Mouse (Mus musculus) layer of hippocampus, postnatal 14 days (tissue): ENCODE results near the gene Drd5. TPM values are rescaled to one million over a fixed set of nuclear protein-coding genes. Genes with fewer than 3 reads are reported as not detected.
A peak's percentile ranks its signal among the peaks of the same experiment; 100 is the strongest.

Source experiments
- DNase-seq, 2 experiments: peaks; one replicate each; pipeline ENCODE4 v3.0.0; 2021 to 2022; ENCODE audit warnings: low spot score in 2 of 2, mixed read lengths in 1 of 2
- long read RNA-seq, 2 experiments: library from polyadenylated mRNA; stranded (forward); transcript quantifications; one replicate each; pipeline ENCODE4 v2.0.0; 2021
- total RNA-seq, 2 experiments: library from RNA; stranded (reverse); gene quantifications; 2 replicates each; pipeline ENCODE4 v1.2.3; 2021

The Drd5 gene
- total RNA-seq, result 1 to 10 TPM; 6.7 to 7.9 TPM
- long read RNA-seq, experiment 1, result 0 reads
- long read RNA-seq, experiment 2, partial matches to known transcripts, result 0 of 1 reads
- long read RNA-seq, experiment 2, other reads (novel, unspliced or antisense), result 0 of 1 reads

GRCm38 (mm10) chr5:38318966-38319786, at the start of gene Drd5:
Gene Drd5 (plus strand): TSS chr5:38319367.
- no peak for DNase-seq

DNA sequence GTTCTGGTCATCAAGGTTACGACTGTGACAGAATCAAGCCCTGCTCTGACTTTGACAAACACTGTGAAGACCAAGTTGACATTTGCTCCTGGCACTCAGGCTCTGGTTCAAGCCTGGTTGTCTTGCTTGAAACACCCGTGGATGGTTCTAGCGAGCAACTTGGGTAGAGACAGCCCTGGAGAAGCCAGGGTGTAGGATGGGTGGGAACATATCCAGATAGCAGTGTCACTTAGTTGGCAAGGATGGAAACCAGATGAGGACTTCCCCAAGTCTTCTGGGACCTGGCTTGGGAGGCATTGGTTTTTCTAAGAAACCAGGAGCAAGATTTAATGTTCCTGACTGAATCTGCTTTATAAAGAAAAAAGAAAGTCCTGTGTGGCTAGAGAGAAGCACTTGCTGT, 48.2 kb upstream of the Drd5 start:
- no peak for DNase-seq

DNA sequence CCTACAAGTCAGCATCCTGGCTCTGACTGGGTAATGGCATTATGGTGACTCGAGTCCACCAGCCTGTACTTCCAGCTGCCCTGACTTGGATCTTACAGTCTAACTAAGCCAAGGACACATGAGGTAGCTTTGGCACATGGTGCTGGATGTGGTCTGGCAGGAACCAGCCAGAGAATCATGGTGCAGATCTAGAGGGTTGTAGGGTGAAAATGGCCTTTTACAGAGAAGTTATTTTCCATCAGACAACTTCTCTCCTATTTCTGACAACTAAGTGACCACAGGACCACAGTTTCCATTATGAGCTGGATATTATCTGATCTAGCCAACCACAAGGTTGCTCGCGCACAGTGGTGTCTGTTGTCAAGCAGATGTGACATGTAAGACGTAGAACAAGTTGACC, 45.3 kb upstream of the Drd5 start:
- DNase-seq, result no peak

DNA sequence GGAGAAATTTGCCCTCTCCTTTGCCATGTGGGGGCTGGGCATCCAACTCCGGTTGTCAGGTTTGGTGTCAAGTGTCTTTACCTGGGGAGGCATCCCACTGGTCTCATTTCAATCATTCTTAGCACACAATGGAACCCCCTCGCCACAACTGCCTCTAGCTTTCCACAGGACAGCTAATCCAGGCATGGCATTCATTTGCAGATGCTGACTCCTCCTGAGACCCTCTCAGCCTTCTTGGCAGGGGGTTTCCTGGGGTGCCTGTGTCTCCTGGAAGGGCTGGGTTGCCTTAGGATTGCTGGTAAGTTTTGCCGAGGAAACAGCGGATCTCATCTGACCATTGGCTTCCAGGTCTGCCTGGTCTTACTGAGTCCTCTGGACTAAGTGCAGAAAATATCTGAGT, 43.4 kb upstream of the Drd5 start, which contains the start of gene Otop1:
TSS of gene Otop1 (plus strand) at position 202 of the 400 bp plus-strand sequence.
- DNase-seq, result no peak

- no peak for DNase-seq
Measured at GRCm38 (mm10) chr5:38276451-38276850, 42.7 kb upstream of the Drd5 start.

GRCm38 (mm10) chr5:38277098-38277866, 41.9 kb upstream of the Drd5 start:
- no peak for DNase-seq

- no peak for DNase-seq
Measured at GRCm38 (mm10) chr5:38277936-38278600, 41.1 kb upstream of the Drd5 start.

- DNase-seq, result no peak
Measured at GRCm38 (mm10) chr5:38280075-38280474, 39.1 kb upstream of the Drd5 start.

DNA sequence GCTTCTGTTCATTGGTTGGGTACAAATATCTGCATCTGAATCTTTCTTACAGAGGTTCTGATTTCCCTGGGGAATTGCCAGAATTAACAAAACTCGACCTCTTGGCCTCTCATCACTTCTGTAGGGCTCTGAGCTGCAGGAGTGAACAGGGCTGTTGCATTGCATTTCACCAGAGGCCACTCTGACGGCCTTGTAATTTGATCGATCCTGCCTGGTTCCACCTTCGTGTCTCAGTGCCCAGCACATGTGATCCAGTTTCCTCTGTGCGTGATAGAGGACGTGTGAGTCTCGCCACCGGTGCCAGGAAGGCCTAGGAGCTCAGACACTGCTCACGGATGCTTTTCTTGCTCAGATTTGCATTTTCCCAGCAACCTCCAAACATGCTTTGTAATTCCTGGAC, 33.4 kb upstream of the Drd5 start:
- no peak for DNase-seq

GRCm38 (mm10) chr5:38288476-38288875, 30.7 kb upstream of the Drd5 start:
- no peak for DNase-seq

GRCm38 (mm10) chr5:38301761-38302411, 17.3 kb upstream of the Drd5 start:
- DNase-seq, result no peak

GRCm38 (mm10) chr5:38302651-38303050, 16.5 kb upstream of the Drd5 start:
- no peak for DNase-seq

GRCm38 (mm10) chr5:38305241-38305640, 13.9 kb upstream of the Drd5 start:
- no peak for DNase-seq

DNA sequence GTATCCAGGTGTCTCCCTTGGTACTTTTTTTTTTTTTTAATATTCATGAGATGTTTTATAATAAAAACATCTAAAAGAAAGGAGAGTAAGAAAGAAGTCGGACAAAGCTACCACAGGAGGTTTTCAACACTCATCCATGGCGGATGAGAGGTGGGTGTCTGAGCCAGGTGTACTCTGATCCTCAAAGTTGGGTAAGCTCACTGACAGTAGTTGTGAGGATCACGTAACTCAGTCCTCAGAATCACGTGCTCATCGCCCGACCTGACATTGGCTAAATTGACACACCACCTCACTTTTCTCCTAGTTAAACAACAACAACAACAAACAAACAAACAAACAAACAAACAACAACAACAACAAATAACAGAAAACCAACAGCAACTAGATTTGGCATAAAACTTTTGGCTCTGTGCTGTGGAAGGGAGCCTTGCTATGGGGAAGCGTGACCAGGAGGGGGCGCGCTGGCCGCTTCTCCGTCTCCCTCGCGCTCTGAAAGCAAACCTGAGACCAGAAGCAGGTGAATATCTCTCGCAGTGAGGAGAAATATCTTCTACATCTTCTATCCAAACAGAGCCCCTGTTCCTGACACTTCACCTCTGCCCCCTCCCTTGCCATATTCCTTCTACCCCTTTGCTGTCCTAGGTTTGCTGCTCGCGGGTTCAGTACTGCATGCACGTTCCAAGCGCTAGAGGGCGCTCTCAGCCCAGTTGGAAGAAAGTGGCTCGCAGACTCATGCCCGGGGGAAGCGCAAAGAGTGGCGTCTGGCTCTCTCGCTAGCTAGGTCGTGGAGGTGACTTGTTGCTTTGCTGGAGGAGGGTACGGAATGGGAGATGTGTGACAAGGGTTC, 11.7 kb upstream of the Drd5 start:
- DNase-seq, result peak; percentile 95

DNA sequence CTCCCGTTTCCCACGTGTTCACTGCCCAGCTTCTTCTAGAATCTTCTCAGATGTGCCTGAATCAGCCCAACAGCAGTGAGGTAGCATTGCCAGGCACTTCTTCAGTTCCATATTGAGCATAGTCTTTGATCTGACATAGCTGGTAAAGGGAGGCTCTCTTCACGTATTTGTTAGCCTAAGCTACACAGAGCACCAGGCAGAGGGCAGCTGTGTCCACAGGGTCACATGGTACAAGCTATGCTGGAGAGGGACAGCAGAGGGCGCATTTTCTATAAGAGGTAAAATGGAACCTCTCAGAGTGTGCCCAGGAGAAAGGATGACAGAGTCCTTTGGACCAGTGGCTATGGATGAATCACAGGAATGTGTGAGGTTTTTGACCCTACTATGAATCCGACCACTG, 10.3 kb upstream of the Drd5 start:
- DNase-seq, result peak; percentile 28 to 43

DNA sequence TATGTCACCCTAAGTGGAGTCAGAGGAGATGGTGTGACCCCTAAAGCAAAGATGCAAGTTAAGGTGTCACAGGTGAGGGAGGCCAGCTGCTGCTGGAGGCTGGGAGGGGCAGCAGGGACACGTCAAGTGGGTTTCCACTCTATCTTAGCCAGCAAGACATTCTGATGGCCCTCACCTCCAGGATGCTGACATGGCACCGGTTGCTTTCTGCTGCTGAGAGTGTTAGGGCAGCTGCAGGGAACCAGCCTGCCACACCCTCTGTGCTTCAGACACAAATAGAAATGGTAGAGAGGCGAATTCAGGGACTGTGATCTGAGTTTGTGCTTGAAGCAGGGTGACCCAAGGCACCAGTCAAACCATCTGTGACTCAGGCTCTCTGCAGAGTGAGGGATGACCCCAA, 9.4 kb upstream of the Drd5 start:
- no peak for DNase-seq

DNA sequence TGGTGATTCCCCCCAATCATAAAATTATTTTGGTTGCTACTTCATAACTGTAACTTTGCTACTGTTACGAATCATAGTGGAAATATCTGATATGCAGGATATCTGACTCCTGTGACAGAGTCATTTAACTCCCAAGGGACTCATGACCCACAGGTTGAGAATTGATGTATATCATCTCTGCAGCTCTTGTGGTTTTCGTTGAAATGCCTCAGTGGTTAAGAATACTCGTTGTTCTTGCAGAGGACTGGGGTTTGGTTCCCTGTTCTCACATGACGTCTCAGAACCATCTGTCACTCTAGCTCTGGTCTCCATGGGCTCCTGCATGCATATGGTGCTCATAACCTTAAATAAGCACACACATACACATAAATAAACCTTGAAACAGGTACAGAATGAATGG, 14.2 kb downstream of the Drd5 start:
- no peak for DNase-seq

DNA sequence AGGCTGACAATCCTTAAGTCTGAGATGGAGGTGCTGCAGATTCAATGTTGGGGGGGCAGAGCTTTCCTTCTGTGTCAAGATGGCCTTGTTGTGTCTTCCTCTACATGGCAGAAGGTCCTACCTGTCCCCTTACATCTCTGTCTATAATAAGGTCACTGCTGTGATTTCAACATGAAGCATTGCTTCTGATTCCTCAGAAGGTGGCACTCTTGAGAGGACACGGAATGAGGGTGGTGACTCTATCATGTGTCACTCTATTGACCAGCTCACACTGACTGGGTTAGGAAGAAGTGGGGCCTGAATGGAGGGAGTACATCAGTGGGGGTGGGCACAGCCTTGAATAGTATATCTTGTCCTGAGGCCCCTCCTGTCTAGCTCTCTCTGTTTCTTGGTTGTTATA, 15.4 kb downstream of the Drd5 start:
- no peak for DNase-seq

GRCm38 (mm10) chr5:38343101-38343500, 23.9 kb downstream of the Drd5 start:
- DNase-seq, result no peak
